Mouse (Mus musculus) adrenal gland (tissue): Measurements from ENCODE around the gene Ttyh3.

ENCODE experiments used
- intact Hi-C: fragments of 180-260 bp; cut with DNase I; formaldehyde crosslinking; loops from one replicate; pipeline ENCODE4 v1.15.1; 2025

The Ttyh3 gene

DNA sequence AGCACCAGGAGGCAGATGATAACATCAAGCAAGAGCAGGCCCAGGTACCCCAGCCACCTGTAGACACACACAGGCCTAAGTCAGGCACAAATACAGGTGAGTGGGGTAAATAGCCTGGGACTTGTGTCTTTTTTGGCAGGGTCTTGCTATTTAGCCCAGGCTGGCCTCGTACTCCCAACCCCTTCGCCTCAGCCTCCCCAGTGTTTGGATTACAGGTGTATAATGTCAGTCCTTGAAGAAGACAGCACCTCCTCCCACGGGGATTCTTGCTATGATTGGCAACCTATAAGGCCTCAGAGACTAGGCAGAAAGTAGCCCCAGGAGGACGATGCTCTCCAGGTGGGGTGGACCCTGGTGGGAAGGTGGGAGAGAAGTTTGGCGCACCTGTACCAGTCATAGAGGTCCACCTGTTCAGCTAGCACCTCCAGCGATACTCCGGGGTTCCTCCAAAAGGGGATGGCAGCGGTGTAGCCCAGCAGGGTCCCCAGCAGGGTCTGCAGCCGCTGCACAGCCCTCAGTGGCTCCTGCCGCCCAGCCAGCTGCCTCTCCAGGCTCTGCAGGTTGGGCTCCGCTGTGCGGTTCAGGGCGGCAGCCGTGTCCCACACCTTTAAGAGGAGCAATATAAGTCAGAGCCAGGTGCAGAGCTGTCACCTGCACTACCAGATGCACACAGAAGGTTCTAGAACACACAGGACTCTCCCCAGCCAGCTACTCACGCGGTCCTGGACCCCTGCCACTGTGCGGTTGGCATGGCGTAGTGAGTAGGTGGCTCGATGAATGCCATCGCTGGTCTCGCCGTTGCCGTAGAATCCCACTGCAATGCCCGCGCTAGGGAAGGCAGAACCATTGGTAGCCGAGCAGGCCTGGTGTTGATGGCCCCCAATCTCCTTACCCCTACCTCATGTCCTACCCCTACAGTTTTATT, 13.8 kb downstream of the Ttyh3 start:
- intact Hi-C loops = no loop called here

DNA sequence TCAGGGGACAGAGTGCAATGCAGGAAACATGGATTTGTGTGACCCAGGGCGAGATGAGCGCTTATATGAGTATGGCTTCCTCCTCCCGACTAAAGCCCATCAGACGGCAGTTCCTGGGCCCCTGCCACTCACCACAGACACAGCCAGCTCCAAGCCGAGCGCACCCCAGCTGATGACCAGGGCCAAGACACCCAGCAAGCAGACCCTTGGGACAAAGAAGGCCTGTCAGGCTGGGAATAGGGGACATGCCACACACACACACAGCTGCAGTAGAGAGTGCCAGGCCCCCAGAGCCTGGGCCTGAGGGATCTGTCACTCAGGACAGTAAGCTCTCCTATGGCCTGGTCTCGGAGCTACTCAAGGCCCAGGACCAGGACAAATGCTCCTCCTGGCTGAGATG, 15.4 kb downstream of the Ttyh3 start:
- intact Hi-C loops = no loop called here

DNA sequence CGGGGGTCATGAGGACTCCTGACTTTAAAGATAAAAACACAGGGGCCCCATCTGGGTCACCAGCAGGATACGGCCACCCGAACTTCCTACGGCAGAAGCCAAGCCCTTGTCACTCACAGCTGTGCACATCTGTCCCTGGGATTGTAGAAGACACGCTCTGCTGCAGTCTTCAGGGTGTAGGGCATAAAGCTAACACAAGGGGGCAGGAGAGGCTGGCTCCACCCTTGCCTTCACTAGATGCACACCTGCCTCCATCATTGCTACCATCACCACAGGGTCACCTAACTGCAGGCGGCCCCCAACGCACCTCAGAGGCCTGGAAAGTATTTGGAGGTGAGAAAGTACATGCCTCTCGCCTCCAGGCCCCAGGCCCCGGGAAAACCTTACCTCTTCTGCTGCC, 19.8 kb downstream of the Ttyh3 start:
- intact Hi-C loops = loop anchor here (5.0 kb wide), 1 partner anchor 38 kb away; no protein-coding TSS in a partner anchor

DNA sequence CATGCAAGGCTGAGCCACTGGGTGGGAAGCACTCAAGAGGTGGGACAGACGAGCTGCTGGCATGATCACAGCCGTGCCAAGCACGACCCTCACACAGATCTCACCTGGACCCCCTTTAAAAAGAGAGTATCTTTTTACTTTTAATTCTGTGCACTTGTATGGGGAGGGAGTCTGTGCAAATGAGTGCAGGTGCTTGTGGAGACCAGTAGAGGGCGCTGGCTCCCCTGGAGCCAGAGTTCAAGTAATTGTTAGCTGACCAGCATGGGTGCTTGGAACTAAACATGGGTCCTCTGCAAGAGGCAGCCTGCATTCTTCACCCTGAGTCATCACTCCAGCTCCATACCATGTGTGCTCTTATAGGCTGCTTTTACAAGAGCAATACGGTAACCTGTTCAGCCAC, 21.3 kb downstream of the Ttyh3 start:
- intact Hi-C loops = loop anchor here (5.0 kb wide), 1 partner anchor 40 kb away; no protein-coding TSS in a partner anchor

DNA sequence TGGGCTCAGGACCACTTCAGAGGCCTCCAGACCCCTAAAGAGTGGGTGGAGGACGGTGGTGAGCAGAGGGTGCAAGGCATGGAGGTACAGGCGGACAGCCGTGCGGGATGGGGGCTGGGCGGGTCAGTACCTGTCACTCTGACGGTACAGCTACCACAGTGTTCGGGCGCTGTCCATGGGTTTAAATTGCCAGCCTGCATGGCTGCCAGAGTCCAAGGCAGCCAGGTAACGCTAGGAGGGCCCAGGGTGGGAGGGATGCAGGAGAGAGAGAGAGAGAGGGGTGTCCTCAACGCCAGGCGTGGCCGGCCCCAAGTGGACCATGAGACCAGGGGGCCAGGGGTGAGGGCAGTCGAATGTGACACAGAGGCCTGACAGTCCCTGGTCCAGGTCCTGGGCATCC, 23.9 kb downstream of the Ttyh3 start:
- intact Hi-C loops = loop anchor here (5.0 kb wide), 2 partner anchors 42 to 57 kb away; no protein-coding TSS in a partner anchor

DNA sequence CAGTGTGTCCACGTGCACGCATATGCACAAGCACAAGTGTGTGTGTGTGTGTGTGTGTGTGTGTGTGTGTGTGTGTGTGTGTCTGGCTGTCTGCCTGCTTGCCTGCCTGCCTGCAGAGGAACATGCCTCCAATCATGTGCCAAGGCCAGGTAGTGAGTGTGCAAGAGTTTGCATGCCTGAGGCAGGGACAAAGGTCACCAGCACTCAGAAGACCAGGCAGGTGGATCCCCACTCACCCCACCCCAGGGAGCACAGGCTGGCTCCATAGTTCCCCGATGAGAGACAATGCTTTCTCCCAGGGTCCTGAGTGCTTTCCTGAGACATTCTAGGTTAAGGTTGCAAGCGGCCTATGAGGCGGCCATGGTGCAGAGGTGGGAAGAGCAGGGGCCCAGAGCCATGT, 24.6 kb downstream of the Ttyh3 start:
- intact Hi-C loops = loop anchor here (5.0 kb wide), 1 partner anchor 58 kb away; no protein-coding TSS in a partner anchor

DNA sequence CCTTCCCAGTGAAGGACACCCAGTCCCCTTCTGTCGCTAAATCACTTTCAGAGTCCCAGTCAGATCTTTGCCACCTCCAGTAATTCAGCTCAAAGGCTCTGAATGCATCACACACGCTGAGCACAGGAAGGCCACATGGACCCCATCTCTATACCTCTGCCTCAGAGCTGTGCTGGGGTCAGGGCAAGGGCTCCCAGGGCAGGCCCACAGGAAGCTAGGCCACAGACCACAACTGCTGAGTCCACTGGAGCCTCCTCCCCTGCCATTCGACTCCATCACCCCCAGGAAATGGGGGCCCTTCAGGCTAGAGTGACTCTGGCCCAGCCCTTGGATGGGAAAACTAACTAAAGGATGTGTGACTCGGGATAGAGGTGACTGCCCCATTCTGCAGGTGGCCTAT, 25.0 kb downstream of the Ttyh3 start:
- intact Hi-C loops = loop anchor here (5.0 kb wide), 1 partner anchor 59 kb away; no protein-coding TSS in a partner anchor

DNA sequence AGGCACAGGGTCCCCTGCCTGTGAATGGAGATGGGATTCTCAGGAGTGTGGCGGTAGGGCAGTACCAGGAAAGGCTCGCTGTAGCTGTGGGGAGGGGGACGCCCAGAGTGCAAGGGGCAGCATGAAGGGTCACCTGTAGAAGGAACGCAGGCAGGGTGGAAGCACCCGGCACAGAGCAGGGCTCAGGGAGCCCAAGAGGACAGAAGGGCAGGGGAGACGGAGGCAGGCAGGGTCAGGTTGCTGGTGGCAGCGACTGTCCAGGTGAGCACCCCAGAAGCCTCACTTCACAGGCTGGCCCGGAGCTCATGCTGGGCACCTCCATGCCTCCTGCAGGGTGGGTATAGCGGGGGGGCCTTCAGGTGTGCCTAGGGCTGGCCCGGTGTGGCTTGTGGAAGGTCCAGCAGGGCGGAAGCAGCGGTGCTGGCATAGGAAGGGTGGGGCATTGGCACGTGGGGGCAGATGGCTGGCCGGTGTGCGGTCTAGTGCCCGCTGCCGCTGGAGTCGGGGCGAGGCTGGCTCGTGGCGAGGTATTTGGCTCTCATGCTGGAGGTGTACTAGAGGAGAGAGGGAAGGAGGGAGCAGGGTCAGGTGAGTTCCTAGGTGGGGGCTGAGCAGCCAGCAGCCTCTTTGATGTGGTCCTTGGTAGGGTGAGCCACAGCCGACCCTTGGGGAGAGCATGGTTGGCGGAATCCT, 25.7 kb downstream of the Ttyh3 start:
- intact Hi-C loops = loop anchor here (5.0 kb wide), 1 partner anchor 59 kb away; no protein-coding TSS in a partner anchor

DNA sequence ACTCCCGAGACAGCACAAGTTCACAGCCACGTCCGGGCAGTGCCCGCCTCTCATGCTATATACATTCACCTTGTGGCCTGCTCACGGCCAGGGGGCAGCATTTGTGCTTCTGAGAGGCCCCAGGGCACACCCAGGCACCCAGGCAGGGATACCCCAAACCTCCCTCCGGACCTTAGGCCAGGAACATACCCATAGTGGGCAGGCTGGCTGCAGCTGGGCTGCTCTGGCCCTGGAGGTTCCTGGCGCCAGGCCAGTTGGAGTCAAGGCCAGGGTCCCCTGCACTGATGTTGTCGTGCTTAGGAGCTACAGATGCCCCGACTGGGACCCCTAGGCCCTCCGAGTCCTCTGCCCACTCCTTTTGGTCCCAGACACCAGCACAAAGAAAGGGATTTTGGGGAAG, 27.3 kb downstream of the Ttyh3 start:
- intact Hi-C loops = loop anchor here (5.0 kb wide), 1 partner anchor 61 kb away; no protein-coding TSS in a partner anchor

DNA sequence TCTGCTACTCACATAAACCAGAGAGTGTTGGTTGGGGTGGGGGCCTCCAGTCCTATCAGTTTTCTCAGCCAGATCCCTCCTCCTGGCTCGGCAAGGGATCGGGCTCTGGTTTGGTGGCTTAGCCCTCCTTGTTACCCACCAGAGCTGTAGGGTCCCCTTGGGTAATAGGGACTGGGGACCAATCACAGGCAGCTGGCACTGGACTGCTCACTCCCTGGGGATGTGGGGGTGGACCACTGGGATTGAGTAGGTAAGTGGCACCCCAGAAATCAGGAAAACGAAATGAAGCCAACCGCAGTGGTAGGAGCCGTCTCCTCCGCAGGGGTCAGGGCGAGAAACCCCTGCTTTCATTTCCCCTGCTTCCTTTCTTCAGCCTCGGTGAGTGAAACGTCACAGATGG, 27.7 kb downstream of the Ttyh3 start:
- intact Hi-C loops = loop anchor here (5.0 kb wide), 1 partner anchor 61 kb away; no protein-coding TSS in a partner anchor

DNA sequence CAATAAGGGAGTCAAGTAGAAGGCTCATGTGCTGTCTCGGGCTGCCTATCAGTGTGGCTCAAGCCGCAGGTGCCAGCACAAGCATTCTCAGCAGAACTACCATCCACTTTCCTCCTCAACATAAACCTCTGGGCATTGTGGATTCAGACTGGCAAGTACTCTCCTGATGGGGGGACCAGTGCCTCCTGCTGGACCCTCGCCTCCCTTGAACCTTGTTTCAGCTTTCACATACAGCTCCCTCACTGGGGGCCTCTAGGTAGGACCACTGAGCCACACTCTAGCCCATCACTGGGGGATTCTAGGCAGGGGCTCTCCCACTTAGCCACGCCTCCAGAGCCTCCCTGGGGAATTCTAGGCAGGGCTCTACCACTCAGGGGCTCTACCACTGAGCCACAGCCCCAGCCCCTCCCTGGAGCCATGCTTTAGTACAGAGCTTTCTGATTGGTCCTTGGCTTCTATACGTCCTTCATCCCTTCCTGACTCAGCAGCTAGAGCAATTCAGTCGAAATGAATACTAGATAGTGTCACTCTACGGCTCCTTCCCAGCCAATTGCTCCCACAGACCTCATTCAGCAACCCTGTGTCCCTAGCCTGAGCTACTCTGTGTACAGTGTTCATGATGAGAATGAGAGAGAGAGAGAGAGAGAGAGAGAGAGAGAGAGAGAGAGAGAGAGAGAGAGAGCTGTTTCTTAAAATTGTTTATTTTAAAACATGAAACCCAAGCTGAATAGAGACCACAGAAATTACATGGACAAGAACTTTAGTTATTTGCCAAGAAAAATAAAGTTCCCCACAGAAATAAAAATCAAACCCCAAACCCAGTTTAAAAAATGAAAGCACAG, 28.7 kb downstream of the Ttyh3 start:
- intact Hi-C loops = loop anchor here (2.0 to 5.0 kb wide), 3 partner anchors 51 to 78 kb away; no protein-coding TSS in a partner anchor

DNA sequence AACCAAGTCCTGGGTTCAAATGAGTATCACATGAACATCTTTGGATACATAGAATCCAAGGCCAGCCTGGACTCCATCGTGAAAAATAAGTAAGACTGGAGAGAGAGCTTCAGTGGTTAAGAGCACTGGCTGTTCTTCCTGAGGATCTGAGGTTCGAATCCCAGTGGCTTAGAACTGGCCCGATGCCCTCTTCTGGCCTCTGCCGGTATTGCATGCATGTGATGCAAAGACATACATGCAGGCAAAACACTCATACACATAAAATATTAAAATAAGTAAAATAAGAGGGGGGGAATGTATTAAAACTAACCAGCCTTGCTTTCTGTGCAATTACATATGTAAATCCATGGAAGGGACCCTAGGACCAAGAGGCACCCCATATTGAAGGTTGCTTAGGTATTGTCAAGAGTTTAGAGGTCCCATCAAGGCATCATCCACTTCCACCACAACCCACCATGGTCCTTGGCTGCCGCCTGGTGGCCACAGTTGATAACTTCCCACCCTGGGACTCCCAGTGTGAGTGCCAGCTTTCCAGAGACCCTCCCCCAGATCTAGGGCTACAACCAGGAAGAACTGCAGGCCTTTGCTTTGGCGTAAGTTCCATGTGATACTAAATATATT, 29.6 kb downstream of the Ttyh3 start:
- intact Hi-C loops = loop anchor here (2.0 to 5.0 kb wide), 2 partner anchors 50 to 77 kb away; no protein-coding TSS in a partner anchor

DNA sequence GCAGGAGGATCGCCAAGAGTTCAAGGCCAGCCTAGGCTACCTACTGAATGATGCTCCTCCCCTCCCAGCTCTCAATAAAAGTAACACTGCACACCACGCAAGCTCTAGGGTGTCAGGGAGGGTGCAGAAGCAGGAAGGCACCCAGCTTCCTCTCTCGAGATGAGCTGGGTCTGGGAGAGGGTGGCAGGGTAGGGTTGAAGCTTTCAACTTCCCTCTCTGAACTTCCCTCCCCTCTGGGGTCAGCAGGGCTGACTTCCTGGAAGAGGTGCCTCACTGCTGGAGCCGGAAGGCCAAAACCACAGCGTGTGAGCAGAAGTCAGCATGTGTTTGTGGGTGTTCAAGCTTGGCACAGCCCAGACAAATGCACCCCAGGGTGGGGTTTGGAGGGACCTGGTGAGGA, 31.1 kb downstream of the Ttyh3 start:
- intact Hi-C loops = loop anchor here (2.0 to 5.0 kb wide), 2 partner anchors 49 to 75 kb away; no protein-coding TSS in a partner anchor

DNA sequence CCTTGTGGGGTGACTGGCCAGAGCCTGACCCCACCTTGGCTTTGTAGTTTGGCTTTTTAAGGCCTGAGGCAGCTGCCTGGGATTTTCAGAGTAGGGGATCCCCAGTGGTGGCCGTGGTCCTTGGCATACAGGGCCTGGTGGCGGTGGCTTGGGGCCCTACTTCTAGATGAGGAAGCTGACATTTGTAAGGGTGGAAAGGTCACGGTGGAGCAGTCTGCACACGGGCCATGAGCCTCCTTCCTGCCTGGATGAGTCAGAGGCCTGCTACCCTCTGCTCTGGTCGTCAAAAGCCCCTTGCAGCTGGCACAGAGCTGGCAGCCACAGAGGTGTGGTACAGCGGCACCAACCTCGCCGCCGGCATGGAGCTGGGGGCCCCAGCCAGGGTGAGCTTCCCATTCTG, 32.1 kb downstream of the Ttyh3 start:
- intact Hi-C loops = loop anchor here (5.0 kb wide), 1 partner anchor 74 kb away; no protein-coding TSS in a partner anchor

DNA sequence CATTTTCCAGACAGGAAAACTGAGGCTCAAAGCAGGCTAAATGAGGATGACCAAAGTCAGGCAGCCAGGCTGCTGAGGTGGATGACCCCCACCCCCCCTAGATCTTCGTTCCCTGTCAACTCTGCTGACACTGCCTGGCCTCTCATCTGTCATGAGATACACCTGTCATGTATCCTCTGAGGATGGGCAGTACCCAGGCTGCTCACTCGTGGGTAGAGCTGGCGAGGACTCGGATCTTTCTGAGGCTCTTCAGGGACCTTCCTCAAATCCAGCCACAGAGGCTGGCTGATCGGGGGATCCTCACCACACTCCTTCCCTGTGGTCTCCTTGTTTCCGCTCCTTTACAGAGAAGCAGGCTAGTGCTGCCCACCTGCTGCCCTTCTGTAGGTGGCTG, 32.7 kb downstream of the Ttyh3 start:
- intact Hi-C loops = loop anchor here (5.0 kb wide), 1 partner anchor 74 kb away; no protein-coding TSS in a partner anchor

DNA sequence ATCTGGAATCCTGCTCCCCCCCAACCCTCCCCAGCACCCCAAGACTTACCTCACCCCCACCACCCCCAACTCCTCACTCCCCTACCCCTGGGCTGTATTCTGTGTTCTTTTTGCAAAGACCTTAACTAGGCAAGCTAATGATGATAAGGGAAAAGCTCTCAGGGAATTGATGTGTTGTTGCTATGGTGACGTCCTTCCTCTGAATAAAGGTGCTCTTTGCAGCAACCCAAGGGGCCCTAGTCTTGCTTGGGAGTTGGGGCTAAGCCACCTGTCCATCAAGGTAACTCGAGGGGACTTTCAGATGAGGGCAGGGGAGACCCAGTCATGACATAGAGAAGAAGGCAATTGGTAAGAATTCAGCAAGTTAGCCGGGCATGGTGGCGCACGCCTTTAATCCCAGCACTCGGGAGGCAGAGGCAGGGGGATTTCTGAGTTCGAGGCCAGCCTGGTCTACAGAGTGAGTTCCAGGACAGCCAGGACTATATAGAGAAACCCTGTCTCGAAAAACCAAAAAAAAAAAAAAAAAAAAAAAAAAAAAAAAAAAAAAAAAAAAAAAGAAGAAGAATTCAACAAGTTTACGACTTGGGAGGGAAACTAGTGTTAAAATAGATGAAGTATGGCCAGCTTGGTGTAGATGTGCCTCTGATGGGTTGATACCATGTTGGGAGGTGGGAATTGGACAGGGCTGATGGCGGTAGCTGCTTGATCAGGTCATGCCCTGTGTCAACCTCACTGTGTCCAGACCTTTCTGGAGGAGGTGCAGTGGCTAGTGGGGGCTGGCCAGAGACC, 33.3 kb downstream of the Ttyh3 start:
- intact Hi-C loops = loop anchor here (5.0 kb wide), 1 partner anchor 73 kb away; no protein-coding TSS in a partner anchor

DNA sequence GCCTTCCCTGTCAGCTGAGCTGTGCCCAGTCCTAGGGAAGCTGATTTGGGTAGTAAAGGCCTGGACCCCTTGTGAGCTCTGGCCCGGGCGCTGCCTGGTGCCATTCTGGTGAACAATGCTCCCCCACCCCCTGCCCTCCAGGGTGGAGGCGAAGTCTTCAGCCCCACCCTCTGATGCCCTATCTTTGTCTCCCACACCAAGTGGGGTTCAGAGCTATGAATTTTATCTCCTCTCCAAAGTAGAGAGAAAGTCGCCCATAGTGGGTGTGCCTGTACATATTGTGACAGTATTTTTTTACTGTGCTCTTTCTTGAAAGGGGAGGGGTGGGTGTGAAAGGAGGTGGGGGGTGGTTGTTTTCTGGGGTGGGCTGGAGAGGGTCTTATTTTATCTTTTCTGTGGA, 34.0 kb downstream of the Ttyh3 start:
- intact Hi-C loops = loop anchor here (5.0 kb wide), 1 partner anchor 73 kb away; no protein-coding TSS in a partner anchor

DNA sequence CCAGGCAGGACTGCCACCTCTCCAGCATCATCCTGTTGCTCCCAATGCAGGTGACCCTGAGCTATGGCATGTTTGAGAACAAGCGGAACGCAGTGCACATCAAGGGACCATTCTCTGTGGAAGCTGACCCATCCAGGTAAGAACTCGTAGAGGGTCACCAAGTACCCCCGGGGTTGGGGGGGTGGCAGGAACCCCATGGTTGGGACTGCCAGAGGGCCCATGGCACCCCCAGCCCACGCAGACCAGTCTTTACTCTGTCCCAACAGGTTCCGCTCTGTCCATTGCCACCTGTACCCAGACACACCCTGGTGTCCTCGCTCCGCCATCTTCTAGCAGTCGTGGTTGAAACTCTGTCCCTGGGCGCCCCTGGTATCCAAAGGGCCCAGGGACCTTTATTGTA, 34.7 kb downstream of the Ttyh3 start:
- intact Hi-C loops = no loop called here

DNA sequence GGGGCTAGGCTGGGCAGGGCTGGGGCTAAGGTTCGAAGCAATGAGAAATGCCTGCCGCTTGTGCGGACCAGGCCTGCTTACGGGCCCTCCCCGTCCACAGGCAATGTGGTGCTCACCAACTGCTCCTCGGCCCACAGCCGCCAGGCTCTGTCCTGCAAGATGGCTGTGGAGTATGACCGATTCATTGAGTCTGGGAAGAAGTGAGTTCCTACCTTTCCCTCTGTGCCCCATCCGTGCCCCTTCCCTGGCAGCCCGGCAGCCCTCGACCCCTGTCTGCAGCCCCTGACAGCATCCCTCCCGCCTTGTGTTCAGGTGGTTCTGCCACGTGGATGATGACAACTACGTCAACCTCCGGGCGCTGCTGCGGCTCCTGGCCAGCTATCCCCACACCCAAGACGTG, 36.6 kb downstream of the Ttyh3 start:
- intact Hi-C loops = no loop called here
